Mouse (Mus musculus) ES-E14 (cell line): ENCODE data around the gene Lamc1. TPM values are rescaled to one million over a fixed set of nuclear protein-coding genes. Genes with fewer than 3 reads are reported as not detected.

Experiments
- DNase-seq: peaks from one replicate; pipeline ENCODE4 v3.0.0-alpha.2; 2013; ENCODE audit warnings: low read depth, low spot score
- H3K27ac ChIP-seq: 2 replicates; pipeline ENCODE4 v1.5.1; 2012; ENCODE audit warnings: low read depth, mild to moderate bottlenecking, low read length, moderate library complexity, mixed read lengths; ENCODE audit not compliant: poor library complexity, insufficient read depth, severe bottlenecking
- H3K36me3 ChIP-seq: 2 replicates; pipeline ENCODE4 v1.6.1; 2012; ENCODE audit warnings: mild to moderate bottlenecking, low read length, moderate library complexity, mixed read lengths; ENCODE audit not compliant: control insufficient read depth, poor library complexity, insufficient read depth, severe bottlenecking
- H3K4me1 ChIP-seq, 2 experiments: fragments of 150-350 bp in 1 of 2; sonication (generic) in 1 of 2; 2 replicates each; pipeline ENCODE4 v1.6.1; 2012; ENCODE audit warnings: low read length in 2 of 2, mild to moderate bottlenecking in 1 of 2, mixed read lengths in 1 of 2; ENCODE audit not compliant: control insufficient read depth in 2 of 2, insufficient read depth in 2 of 2, poor library complexity in 1 of 2
- H3K4me3 ChIP-seq, 2 experiments: fragments of 150-350 bp in 1 of 2; sonication (generic) in 1 of 2; 2 replicates each; pipeline ENCODE4 v1.5.1; 2012; ENCODE audit warnings: low read length in 2 of 2, low read depth in 1 of 2, mild to moderate bottlenecking in 1 of 2, mixed read lengths in 1 of 2; ENCODE audit not compliant: insufficient read depth in 1 of 2, poor library complexity in 1 of 2, severe bottlenecking in 1 of 2
- H3K9ac ChIP-seq: 2 replicates; pipeline ENCODE4 v1.6.1; 2012; ENCODE audit warnings: low read depth, mild to moderate bottlenecking, low read length, mixed read lengths; ENCODE audit not compliant: poor library complexity, insufficient read depth, severe bottlenecking
- H3K9me3 ChIP-seq: fragments of 150-350 bp; sonication (generic); 2 replicates; pipeline ENCODE4 v1.6.1; 2012; ENCODE audit warnings: low read depth, mild to moderate bottlenecking, low read length; ENCODE audit not compliant: control insufficient read depth, insufficient read depth
- CHD2 ChIP-seq: IDR thresholded peaks from 2 replicates; pipeline ENCODE4 v1.6.1; 2014; ENCODE audit warnings: mild to moderate bottlenecking, low read depth, low read length, inconsistent platforms
- HCFC1 ChIP-seq: IDR thresholded peaks from 2 replicates; pipeline ENCODE4 v1.6.1; 2012; ENCODE audit warnings: low read length, inconsistent platforms, borderline replicate concordance; ENCODE audit not compliant: insufficient read depth
- MAFK ChIP-seq: IDR thresholded peaks from 2 replicates; pipeline ENCODE4 v1.6.1; 2014; ENCODE audit warnings: mild to moderate bottlenecking, low read depth, low read length, inconsistent platforms; ENCODE audit not compliant: insufficient read depth
- ZC3H11A ChIP-seq: IDR thresholded peaks from 2 replicates; pipeline ENCODE4 v1.6.1; 2012; ENCODE audit warnings: low read depth, mild to moderate bottlenecking, inconsistent platforms, low read length, borderline replicate concordance
- ZNF384 ChIP-seq: IDR thresholded peaks from 2 replicates; pipeline ENCODE4 v1.6.1; 2012; ENCODE audit warnings: low read depth, low read length, inconsistent platforms
- in situ Hi-C, 2 experiments: fragments of 600-800 bp; cut with MboI; formaldehyde crosslinking; loops; one replicate each; pipeline ENCODE4 v1.15.1; 2025; ENCODE audit warnings: low sequenced_read_pairs in 2 of 2, inconsistent platforms in 1 of 2; ENCODE audit not compliant: unreplicated experiment in 2 of 2
- total RNA-seq: library from RNA; depleted of rRNA; stranded (reverse); fragments of 300-350 nt; gene quantifications from 2 replicates; pipeline ENCODE4 v1.2.3, GENCODE M21; 2012

The Lamc1 gene
- total RNA-seq, 1 experiment: 313 TPM

DNA sequence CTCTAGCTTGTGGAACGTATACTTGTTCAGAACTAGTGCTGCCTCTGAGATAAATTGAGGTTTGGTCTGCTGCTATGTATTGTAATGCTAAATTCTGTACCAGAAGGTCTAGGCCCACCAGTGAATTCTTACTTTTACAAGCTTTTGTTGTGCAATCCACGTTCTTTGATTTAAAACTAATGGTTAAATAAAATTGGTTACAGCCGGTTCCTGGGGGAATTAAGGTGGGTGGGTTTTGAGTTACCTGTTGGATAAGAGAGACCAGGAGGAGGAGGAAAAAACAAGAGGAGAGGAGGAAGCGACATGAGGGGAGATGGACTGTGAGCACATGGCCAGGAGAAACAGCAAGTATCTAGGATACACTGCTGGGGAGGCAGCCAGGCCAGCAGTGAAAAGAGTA lies 116.1 kb downstream of the Lamc1 start:
- H3K9ac ChIP-seq: no peak overlapping the region
- H3K36me3 ChIP-seq: peaks cover 17% of the 10 kb centered on the region
- in situ Hi-C loops: no loop called here
- DNase-seq: no peak
- TF ChIP-seq ZNF384: no peak
- TF ChIP-seq HCFC1: no peak
- no peak for TF ChIP-seq CHD2
- no peak for TF ChIP-seq MAFK
- no peak for TF ChIP-seq ZC3H11A
- H3K27ac ChIP-seq: peak overlapping the region; percentile 6; the same call in 1 of the 2 replicates
- no peak overlapping the region for H3K4me3 ChIP-seq
- H3K9me3 ChIP-seq: no peaks in the 10 kb centered on the region
- H3K4me1 ChIP-seq: peaks cover 0 to 16% of the 10 kb centered on the region in 2 experiments; a peak in 3 of 4 replicates

- Histone ChIP-seq H3K9ac (no peak overlapping the region), H3K9me3 (no peaks in the 10 kb centered on the region), H3K27ac (no peak overlapping the region), H3K36me3 (peaks cover 9% of the 10 kb centered on the region), H3K4me1 (peaks cover 0 to 18% of the 10 kb centered on the region in 2 experiments; a peak in 3 of 4 replicates), H3K4me3 (no peak overlapping the region)
- TF ChIP-seq HCFC1 (no peak), MAFK (no peak), ZC3H11A (no peak), CHD2 (no peak), ZNF384 (no peak)
- in situ Hi-C loops: no loop called here
- DNase-seq: no peak
Measured at GRCm38 (mm10) chr1:153215676-153216075, 116.9 kb downstream of the Lamc1 start.

GRCm38 (mm10) chr1:153210992-153211391 lies 121.6 kb downstream of the Lamc1 start:
- in situ Hi-C loops: no loop called here
- no peak for TF ChIP-seq ZC3H11A
- no peak for TF ChIP-seq MAFK
- TF ChIP-seq CHD2: no peak
- no peak for TF ChIP-seq HCFC1
- no peak for TF ChIP-seq ZNF384
- no peaks in the 10 kb centered on the region for H3K36me3 ChIP-seq
- peaks cover 0 to 16% of the 10 kb centered on the region in 2 experiments; a peak in 2 of 4 replicates for H3K4me1 ChIP-seq
- DNase-seq: no peak
- no peak overlapping the region for H3K4me3 ChIP-seq
- H3K9ac ChIP-seq: no peak overlapping the region
- no peaks in the 10 kb centered on the region for H3K9me3 ChIP-seq
- no peak overlapping the region for H3K27ac ChIP-seq

- Histone ChIP-seq H3K9ac (no peak overlapping the region), H3K4me3 (no peak overlapping the region), H3K9me3 (no peaks in the 10 kb centered on the region), H3K27ac (no peak overlapping the region), H3K36me3 (no peaks in the 10 kb centered on the region), H3K4me1 (peaks cover 0 to 14% of the 10 kb centered on the region in 2 experiments; a peak in 2 of 4 replicates)
- TF ChIP-seq HCFC1 (no peak), ZC3H11A (no peak), ZNF384 (no peak), MAFK (no peak), CHD2 (no peak)
- no peak for DNase-seq
- in situ Hi-C loops: no loop called here
Measured at GRCm38 (mm10) chr1:153210198-153210597, 122.4 kb downstream of the Lamc1 start.

DNA sequence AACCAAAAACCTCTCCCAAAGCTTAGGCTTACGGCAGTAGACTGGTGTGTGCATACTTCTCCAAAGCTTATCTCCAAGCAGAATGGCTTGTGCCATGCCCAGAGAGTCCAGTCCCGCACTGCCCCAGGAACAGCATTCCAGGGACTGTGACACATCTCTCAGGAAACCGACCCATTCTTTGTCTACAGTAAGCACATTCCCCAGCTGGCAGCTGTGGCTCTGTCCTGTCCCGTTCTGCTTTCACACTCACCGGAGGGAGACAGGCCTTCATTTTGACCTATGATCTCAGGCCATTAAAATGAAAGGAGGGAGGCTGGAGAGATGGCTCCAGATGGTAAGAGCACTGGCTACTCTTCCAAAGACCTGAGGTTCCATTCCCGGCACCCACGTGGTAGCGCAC lies 130.4 kb downstream of the Lamc1 start:
- no peak overlapping the region for H3K9ac ChIP-seq
- no peaks in the 10 kb centered on the region for H3K9me3 ChIP-seq
- H3K27ac ChIP-seq: no peak overlapping the region
- in situ Hi-C loops: no loop called here
- H3K4me1 ChIP-seq: peaks cover 0 to 10% of the 10 kb centered on the region in 2 experiments; a peak in 2 of 4 replicates
- no peak for DNase-seq
- H3K4me3 ChIP-seq: no peak overlapping the region
- no peaks in the 10 kb centered on the region for H3K36me3 ChIP-seq
- no peak for TF ChIP-seq ZC3H11A
- TF ChIP-seq CHD2: no peak
- TF ChIP-seq HCFC1: no peak
- TF ChIP-seq ZNF384: no peak
- no peak for TF ChIP-seq MAFK
